Mouse (Mus musculus) lung, postnatal 0 days (tissue): Measurements from ENCODE around the gene Trim39. TPM values are rescaled to one million over a fixed set of nuclear protein-coding genes. Genes with fewer than 3 reads are reported as not detected.

Experiments used
- ATAC-seq: fragments of 200-750 bp; cut with Nextera tagmentation; 2 replicates; pipeline ENCODE4 v1.8.0; 2017; ENCODE audit warnings: moderate library complexity
- DNase-seq: peaks from one replicate; pipeline ENCODE4 v3.0.0-alpha.2; 2016; ENCODE audit warnings: low spot score
- H3K27ac ChIP-seq: fragments of 300-500 bp; sonication (generic); 2 replicates; pipeline ENCODE4 v1.5.1; 2014; ENCODE audit warnings: antibody characterized with exemption, mild to moderate bottlenecking, low read length, mixed read lengths
- H3K27me3 ChIP-seq: fragments of 300-500 bp; sonication (generic); replicated peaks from 2 replicates; pipeline ENCODE4 v1.6.1; 2014; ENCODE audit warnings: low read length, mixed read lengths; ENCODE audit not compliant: insufficient read depth
- H3K36me3 ChIP-seq: fragments of 300-500 bp; sonication (generic); 2 replicates; pipeline ENCODE4 v1.6.1; 2014; ENCODE audit warnings: low read length, mixed read lengths; ENCODE audit not compliant: insufficient read depth
- H3K4me1 ChIP-seq: fragments of 300-500 bp; sonication (generic); 2 replicates; pipeline ENCODE4 v1.6.1; 2014; ENCODE audit warnings: antibody characterized with exemption, low read depth, low read length, mixed read lengths; ENCODE audit not compliant: insufficient read depth
- H3K4me2 ChIP-seq: fragments of 300-500 bp; sonication (generic); replicated peaks from 2 replicates; pipeline ENCODE4 v1.6.1; 2014; ENCODE audit warnings: low read depth, mild to moderate bottlenecking, low read length, moderate library complexity, mixed read lengths
- H3K4me3 ChIP-seq: fragments of 300-500 bp; sonication (generic); 2 replicates; pipeline ENCODE4 v1.5.1; 2014; ENCODE audit warnings: low read depth, low read length
- H3K9ac ChIP-seq: fragments of 300-500 bp; sonication (generic); replicated peaks from 2 replicates; pipeline ENCODE4 v1.6.1; 2014; ENCODE audit warnings: low read depth, mild to moderate bottlenecking
- H3K9me3 ChIP-seq: fragments of 300-500 bp; sonication (generic); 2 replicates; pipeline ENCODE4 v1.6.1; 2016; ENCODE audit warnings: low read length, mixed read lengths
- CTCF ChIP-seq: IDR thresholded peaks from 2 replicates; pipeline ENCODE4 v1.5.1; 2016; ENCODE audit warnings: antibody characterized with exemption, mild to moderate bottlenecking
- EP300 ChIP-seq: IDR thresholded peaks from 2 replicates; pipeline ENCODE4 v1.6.1; 2016; ENCODE audit warnings: antibody characterized with exemption, mild to moderate bottlenecking, control low read depth
- WGBS: fragments of 180-500 bp; shearing (Covaris S2); extraction: QIAGEN DNeasy Blood & Tissue Kit; methylation state at CpG from one replicate; pipeline ENCODE4 v1.1.7; 2014; 5-methylcytosine and 5-hydroxymethylcytosine counted together
- polyA plus RNA-seq: library from polyadenylated mRNA; unstranded; fragments of >200 nt; fragmentation: Nextera tagmentation; extraction: Ambion mirVana; gene quantifications from 2 replicates; pipeline ENCODE4 v1.2.1, GENCODE M21; 2015

Trim39 gene
- polyA plus RNA-seq, 1 experiment from 2014 or later: 9.2 TPM

DNA sequence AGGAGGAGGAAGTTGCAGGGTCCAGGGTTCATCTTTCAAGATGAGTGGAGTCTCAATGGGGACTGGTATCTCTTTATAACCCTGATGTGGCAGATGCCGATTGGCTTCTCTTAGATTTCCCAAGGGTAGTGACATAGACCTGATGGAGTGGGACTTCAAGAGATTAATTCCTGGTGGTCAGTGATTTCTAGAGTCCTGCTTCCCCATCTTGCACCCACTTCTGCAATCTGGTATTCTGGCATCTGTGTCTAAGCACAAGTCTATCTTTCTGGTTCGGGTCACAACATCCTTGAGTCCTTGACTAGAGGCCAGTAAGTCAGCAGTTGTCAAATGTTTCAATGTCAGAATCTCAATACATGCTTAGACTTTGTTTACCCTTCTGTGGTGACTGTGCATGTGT lies 14.3 kb upstream of the Trim39 start, which contains the start of gene H2-M10.2:
Gene H2-M10.2, minus strand, starts transcription at position 101 of the 400 bp plus-strand sequence.
- Histone ChIP-seq H3K9ac (no peak within 1 kb of the TSS), H3K27ac (no peak within 1 kb of the TSS), H3K4me1 (no peaks in the 10 kb centered on the region), H3K4me2 (no peak within 1 kb of the TSS), H3K9me3 (no peaks in the 10 kb centered on the region), H3K4me3 (no peak within 1 kb of the TSS), H3K27me3 (no peaks in the 10 kb centered on the region), H3K36me3 (no peaks in the 10 kb centered on the region)
- DNase-seq (no peak), ATAC-seq (no peak)
- TF ChIP-seq EP300: no peak
- no peak for TF ChIP-seq CTCF
- 82% methylated on average over 2 of the region's 2 CpGs for WGBS

DNA sequence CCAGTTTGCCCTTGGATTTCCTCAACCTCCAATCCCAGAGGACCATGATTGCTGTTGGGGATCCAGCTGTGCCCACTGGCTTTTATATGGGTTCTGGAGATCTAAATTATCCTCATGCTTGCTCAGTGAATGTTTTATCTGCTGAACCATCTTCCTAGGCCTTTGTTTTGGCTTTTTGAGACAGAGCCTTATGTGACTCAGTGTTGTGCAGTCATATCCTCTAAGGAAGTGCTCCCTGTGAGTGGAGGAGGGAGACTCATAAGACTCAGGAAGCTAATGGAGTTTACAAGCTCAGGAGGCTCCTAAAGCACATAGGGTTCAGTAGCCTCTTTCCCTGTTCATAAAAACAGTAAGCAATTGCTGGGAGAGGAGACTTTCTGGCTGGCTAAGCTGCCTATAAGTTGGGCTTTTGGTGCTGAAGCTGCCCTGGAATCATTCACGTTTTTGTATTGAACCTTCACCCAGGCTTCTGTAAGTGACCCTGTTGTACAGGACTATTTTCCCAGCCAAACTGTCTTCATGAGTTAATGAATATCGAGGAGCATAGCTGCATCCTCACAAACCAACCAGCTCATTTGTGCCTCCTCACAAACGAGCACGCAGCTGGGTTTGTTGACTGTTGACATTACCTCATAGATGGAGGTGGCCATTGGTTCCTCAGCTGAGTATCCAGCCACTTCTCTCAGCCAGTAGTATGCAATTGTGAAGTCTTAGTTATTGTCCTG lies 9.6 kb upstream of the Trim39 start:
- H3K36me3 ChIP-seq: peaks cover 6% of the 10 kb centered on the region; the same call in 1 of the 2 replicates
- DNase-seq: no peak
- WGBS: 93% methylated on average over 4 of the region's 4 CpGs
- H3K4me3 ChIP-seq: no peak overlapping the region
- H3K9ac ChIP-seq: no peak overlapping the region
- no peak overlapping the region for H3K4me2 ChIP-seq
- H3K27ac ChIP-seq: no peak overlapping the region
- H3K9me3 ChIP-seq: no peaks in the 10 kb centered on the region
- no peak for ATAC-seq
- no peaks in the 10 kb centered on the region for H3K4me1 ChIP-seq
- TF ChIP-seq CTCF (no peak), EP300 (no peak)
- H3K27me3 ChIP-seq: no peaks in the 10 kb centered on the region

DNA sequence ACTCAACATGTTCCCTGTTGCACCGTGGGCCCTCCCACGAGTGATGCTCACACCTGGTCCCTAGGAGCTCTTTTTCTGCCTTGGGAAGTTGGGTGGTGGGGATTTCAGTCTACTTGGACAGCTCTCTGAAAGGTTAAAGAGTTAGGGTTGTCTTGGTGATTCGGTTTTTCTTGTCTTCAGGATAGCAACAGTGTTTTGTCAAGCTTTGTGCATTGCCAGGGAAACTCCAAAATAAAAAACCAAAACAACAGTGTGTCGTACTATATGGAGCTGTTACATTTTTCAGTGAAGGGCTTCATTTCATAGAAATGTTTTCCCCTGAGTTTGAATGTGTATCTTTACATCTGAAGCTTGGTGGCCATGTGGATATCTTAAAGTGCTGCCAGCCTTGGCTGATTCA lies 2.7 kb upstream of the Trim39 start:
- Histone ChIP-seq H3K9ac (no peak overlapping the region), H3K4me3 (no peak overlapping the region), H3K4me1 (peaks cover 13% of the 10 kb centered on the region; the same call in 1 of the 2 replicates), H3K27ac (no peak overlapping the region), H3K9me3 (no peaks in the 10 kb centered on the region), H3K36me3 (peaks cover 9% of the 10 kb centered on the region; the same call in 1 of the 2 replicates), H3K27me3 (no peaks in the 10 kb centered on the region), H3K4me2 (no peak overlapping the region)
- 80% methylated on average over 4 of the region's 4 CpGs for WGBS
- ATAC-seq (no peak), DNase-seq (no peak)
- TF ChIP-seq EP300 (no peak), CTCF (no peak)

DNA sequence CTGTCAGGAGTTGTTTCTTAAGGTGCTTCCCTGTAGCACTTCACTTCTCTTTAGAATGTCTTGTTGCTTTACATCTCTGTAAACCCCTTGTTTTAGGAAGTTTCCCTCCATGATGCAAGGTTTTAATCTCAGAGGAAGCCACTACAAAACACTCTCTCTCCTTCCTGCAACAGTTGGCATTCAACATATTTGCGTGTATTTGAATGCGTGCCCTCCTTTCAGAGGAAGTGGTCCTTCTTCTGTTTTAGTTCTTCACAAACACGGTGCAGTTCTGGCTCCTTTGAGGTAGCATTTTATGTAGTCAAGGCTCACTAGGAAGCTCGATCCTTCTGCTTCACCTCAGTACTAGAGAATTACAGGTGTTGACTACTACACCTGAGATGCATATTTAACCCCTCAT lies 1.7 kb upstream of the Trim39 start:
- peaks cover 9% of the 10 kb centered on the region; the same call in 1 of the 2 replicates for H3K36me3 ChIP-seq
- H3K9ac ChIP-seq: no peak overlapping the region
- DNase-seq: no peak
- H3K4me3 ChIP-seq: no peak overlapping the region
- H3K27me3 ChIP-seq: no peaks in the 10 kb centered on the region
- H3K9me3 ChIP-seq: no peaks in the 10 kb centered on the region
- 77% methylated on average over 4 of the region's 4 CpGs for WGBS
- no peak for TF ChIP-seq EP300
- no peak for TF ChIP-seq CTCF
- no peak for ATAC-seq
- H3K4me2 ChIP-seq: no peak overlapping the region
- no peak overlapping the region for H3K27ac ChIP-seq
- H3K4me1 ChIP-seq: peaks cover 13% of the 10 kb centered on the region; the same call in 1 of the 2 replicates

DNA sequence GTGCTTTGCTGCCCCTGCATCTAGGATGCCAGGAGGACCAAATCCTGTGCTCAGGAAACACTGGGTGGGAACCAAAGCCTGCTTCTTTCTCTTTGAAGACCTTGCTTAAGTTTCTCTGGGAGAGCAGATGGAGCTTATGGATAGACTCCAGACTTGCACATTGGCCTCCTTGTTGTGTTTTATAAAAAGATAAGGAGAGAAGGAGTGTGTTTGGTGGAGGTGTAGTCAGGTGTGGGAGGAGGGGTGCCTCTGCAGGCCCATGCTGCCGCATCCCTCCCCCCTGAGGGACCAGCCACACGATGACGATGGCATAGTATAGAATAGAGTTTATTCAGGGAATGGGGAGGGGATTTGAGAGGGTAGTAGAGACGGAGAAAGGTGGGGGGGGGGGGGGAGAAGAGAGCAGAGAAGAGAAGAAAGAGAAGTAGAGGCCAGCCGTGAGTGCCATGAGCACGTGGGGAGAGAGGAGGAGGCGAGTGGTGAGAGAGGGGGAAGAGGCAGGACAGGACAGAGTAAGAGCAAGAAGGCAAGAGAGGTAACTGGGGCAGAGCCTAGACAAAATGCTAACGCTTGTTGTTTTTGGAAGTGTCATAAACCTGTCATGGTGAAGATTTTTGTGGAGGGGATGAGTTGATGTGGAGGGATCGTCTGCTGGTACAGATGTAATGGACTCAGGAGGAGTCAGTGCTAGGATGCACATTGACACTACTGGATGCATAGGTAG lies 758 bp upstream of the Trim39 start:
- WGBS: 75% methylated on average over 9 of the region's 9 CpGs
- DNase-seq (no peak), ATAC-seq (no peak)
- Histone ChIP-seq H3K36me3 (peaks cover 10% of the 10 kb centered on the region; the same call in 1 of the 2 replicates), H3K4me3 (0 out of 2 replicates have a peak overlapping the region, but pooled peaks have one; percentile 100), H3K4me2 (peak overlapping the region; percentile 79), H3K9me3 (no peaks in the 10 kb centered on the region), H3K27me3 (no peaks in the 10 kb centered on the region), H3K4me1 (peaks cover 13% of the 10 kb centered on the region; the same call in 1 of the 2 replicates), H3K9ac (no peak overlapping the region), H3K27ac (no peak overlapping the region)
- TF ChIP-seq EP300: no peak
- no peak for TF ChIP-seq CTCF

DNA sequence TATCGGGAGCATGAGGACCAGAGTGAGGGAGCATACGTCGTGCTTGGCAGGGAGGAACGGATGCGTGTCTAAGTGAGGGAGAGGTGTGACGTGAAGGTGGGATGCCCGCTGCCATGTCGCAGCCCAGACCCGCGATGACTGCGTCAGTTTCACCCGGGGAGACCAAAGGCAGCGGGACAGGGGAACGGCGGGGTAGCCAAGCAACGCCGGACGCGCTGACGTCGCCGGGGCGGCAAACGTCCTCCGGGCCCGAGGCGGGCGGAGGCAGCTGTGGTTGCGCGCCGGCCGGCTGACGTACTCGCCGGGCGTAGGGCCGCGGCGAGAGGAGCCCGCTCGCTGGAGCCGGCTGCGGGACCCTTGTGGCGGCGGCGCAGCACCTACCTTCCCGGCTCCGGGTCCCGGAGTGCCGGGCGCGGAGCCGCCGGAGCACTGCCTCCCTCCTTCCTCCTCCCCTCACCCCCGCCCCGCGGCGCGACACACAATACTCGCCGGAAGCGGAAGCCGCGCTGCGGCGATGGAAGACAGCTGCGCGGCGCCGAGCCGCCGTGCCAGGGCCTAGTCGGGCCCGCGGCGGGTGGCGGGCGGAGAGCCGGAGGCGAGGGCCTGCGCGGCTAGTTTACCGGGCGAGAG lies 976 bp downstream of the Trim39 start:
- Histone ChIP-seq H3K27me3 (no peaks in the 10 kb centered on the region), H3K27ac (peak overlapping the region; percentile 94), H3K9ac (peak overlapping the region; percentile 97), H3K36me3 (peaks cover 17% of the 10 kb centered on the region; the same call in 1 of the 2 replicates), H3K4me2 (peak overlapping the region; percentile 79), H3K9me3 (no peaks in the 10 kb centered on the region), H3K4me3 (peak overlapping the region; percentile 100), H3K4me1 (peaks cover 13% of the 10 kb centered on the region; the same call in 1 of the 2 replicates)
- DNase-seq (peak; percentile 91), ATAC-seq (peak; percentile 94)
- under 1% methylated on average over 58 of the region's 84 CpGs for WGBS
- no peak for TF ChIP-seq CTCF
- TF ChIP-seq EP300: no peak
